Mouse (Mus musculus): Measurements from ENCODE around the gene Glis2. TPM values are rescaled to one million over a fixed set of nuclear protein-coding genes. Genes with fewer than 3 reads are reported as not detected.
A peak's percentile ranks its signal among the peaks of the same experiment; 100 is the strongest.
"Not testable (repeated sequence)": the region's sequence is repeated elsewhere in the genome, so short reads cannot be mapped to it uniquely, and the experiment has no call there.

Glis2 gene
- polyA plus RNA-seq, 1 experiment from 2014 or later, result 31.0 TPM

DNA sequence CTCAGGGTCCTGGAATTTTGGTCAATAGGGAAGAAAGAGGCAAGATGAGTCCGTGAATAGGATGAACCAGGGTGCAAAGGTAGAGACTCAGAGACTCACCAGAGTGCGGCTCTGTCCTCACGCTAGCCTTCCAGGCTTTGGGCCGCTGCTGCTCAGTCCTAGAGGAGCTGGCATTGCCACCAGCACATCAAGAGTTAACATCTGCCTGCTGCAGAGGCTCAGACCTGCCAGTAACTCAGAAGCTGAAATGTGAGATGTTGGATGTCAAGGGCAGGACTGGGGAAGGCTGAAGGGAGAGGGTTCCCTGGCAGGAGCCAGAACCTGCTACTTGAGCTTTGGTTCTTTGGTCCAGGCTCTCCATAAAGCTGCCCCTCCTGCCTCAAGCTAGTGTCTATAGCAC is 23.8 kb upstream of the Glis2 start:
- Histone ChIP-seq H3K27me3 (ENCODE audit: control insufficient read depth, insufficient read depth, low read length) (no peaks in the 10 kb centered on the region), H3K9me3 (ENCODE audit: control insufficient read depth, low read depth, low read length) (no peaks in the 10 kb centered on the region), H3K4me1 (ENCODE audit: control insufficient read depth, insufficient read depth, low read length) (no peaks in the 10 kb centered on the region), H3K4me3 (ENCODE audit: low read depth, low read length) (no peak overlapping the region), H3K9ac (replicated peaks; ENCODE audit: low read depth, low read length) (no peak overlapping the region), H3K36me3 (ENCODE audit: control insufficient read depth, insufficient read depth, low read length) (no peaks in the 10 kb centered on the region), H3K27ac (ENCODE audit: low read length) (no peak overlapping the region), H3K4me2 (replicated peaks; ENCODE audit: low read depth, low read length) (no peak overlapping the region)
- WGBS, result 60% methylated on average over 4 of the region's 4 CpGs
- no peak for ATAC-seq (ENCODE audit: insufficient number of reproducible peaks, insufficient read depth, low FRiP score, low read depth)

- H3K27ac ChIP-seq (ENCODE audit: low read length), result no peak overlapping the region
Measured at GRCm38 (mm10) chr16:4576038-4576437, 18.5 kb upstream of the Glis2 start.

GRCm38 (mm10) chr16:4576873-4577272 is 17.6 kb upstream of the Glis2 start:
- Histone ChIP-seq H3K4me2 (replicated peaks; ENCODE audit: low read depth, low read length) (no peak overlapping the region), H3K9me3 (ENCODE audit: control insufficient read depth, low read depth, low read length) (no peaks in the 10 kb centered on the region), H3K27me3 (ENCODE audit: control insufficient read depth, insufficient read depth, low read length) (no peaks in the 10 kb centered on the region), H3K4me1 (ENCODE audit: control insufficient read depth, insufficient read depth, low read length) (no peaks in the 10 kb centered on the region), H3K27ac (ENCODE audit: low read length) (no peak overlapping the region), H3K4me3 (ENCODE audit: low read depth, low read length) (no peak overlapping the region), H3K9ac (replicated peaks; ENCODE audit: low read depth, low read length) (no peak overlapping the region), H3K36me3 (ENCODE audit: control insufficient read depth, insufficient read depth, low read length) (no peaks in the 10 kb centered on the region)
- ATAC-seq (ENCODE audit: insufficient number of reproducible peaks, insufficient read depth, low FRiP score, low read depth), result no peak
- 56% methylated on average over 2 of the region's 2 CpGs for WGBS

More at GRCm38 (mm10) chr16:4576038-4576437, 18.5 kb upstream of the Glis2 start:
- Histone ChIP-seq H3K4me1 (ENCODE audit: control insufficient read depth, insufficient read depth, low read length) (no peaks in the 10 kb centered on the region), H3K4me3 (ENCODE audit: low read depth, low read length) (no peak overlapping the region), H3K4me2 (replicated peaks; ENCODE audit: low read depth, low read length) (no peak overlapping the region), H3K27me3 (ENCODE audit: control insufficient read depth, insufficient read depth, low read length) (no peaks in the 10 kb centered on the region), H3K36me3 (ENCODE audit: control insufficient read depth, insufficient read depth, low read length) (no peaks in the 10 kb centered on the region), H3K9me3 (ENCODE audit: control insufficient read depth, low read depth, low read length) (no peaks in the 10 kb centered on the region), H3K9ac (replicated peaks; ENCODE audit: low read depth, low read length) (no peak overlapping the region)
- WGBS, result 52% methylated on average over 2 of the region's 2 CpGs
- ATAC-seq (ENCODE audit: insufficient number of reproducible peaks, insufficient read depth, low FRiP score, low read depth), result no peak

GRCm38 (mm10) chr16:4578630-4579029 is 15.9 kb upstream of the Glis2 start:
- Histone ChIP-seq H3K27ac (ENCODE audit: low read length) (no peak overlapping the region), H3K4me2 (replicated peaks; ENCODE audit: low read depth, low read length) (no peak overlapping the region), H3K27me3 (ENCODE audit: control insufficient read depth, insufficient read depth, low read length) (no peaks in the 10 kb centered on the region), H3K4me1 (ENCODE audit: control insufficient read depth, insufficient read depth, low read length) (no peaks in the 10 kb centered on the region), H3K9ac (replicated peaks; ENCODE audit: low read depth, low read length) (no peak overlapping the region), H3K36me3 (ENCODE audit: control insufficient read depth, insufficient read depth, low read length) (no peaks in the 10 kb centered on the region), H3K9me3 (ENCODE audit: control insufficient read depth, low read depth, low read length) (no peaks in the 10 kb centered on the region), H3K4me3 (ENCODE audit: low read depth, low read length) (no peak overlapping the region)
- 62% methylated on average over 7 of the region's 7 CpGs for WGBS
- no peak for ATAC-seq (ENCODE audit: insufficient number of reproducible peaks, insufficient read depth, low FRiP score, low read depth)

GRCm38 (mm10) chr16:4581179-4581578 is 13.3 kb upstream of the Glis2 start:
- not testable (repeated sequence) for H3K4me1 ChIP-seq (ENCODE audit: control insufficient read depth, insufficient read depth, low read length); ATAC-seq (ENCODE audit: insufficient number of reproducible peaks, insufficient read depth, low FRiP score, low read depth); H3K9ac ChIP-seq (replicated peaks; ENCODE audit: low read depth, low read length); H3K4me3 ChIP-seq (ENCODE audit: low read depth, low read length); H3K27ac ChIP-seq (ENCODE audit: low read length); H3K9me3 ChIP-seq (ENCODE audit: control insufficient read depth, low read depth, low read length); H3K27me3 ChIP-seq (ENCODE audit: control insufficient read depth, insufficient read depth, low read length); H3K36me3 ChIP-seq (ENCODE audit: control insufficient read depth, insufficient read depth, low read length); H3K4me2 ChIP-seq (replicated peaks; ENCODE audit: low read depth, low read length)
- 92% methylated on average over 3 of the region's 4 CpGs for WGBS

DNA sequence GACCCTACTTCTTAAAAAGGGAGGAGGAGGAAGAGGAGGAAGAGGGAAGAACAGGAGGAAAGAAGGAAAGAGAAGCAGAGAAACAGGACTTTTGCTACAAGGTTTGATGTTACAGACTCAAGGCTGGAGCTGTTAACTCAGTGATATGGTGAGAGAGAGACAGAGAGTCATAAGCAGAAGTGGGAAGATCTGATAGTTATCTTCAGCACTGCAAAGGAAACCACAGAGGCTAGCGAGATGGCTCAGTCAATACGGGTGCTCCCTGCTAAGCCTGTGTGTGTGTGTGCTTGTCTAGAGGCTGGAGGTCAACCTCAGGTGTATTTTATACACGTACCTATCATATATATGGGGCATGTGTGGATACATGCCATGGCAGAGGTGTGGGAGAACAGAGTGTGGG is 10.7 kb upstream of the Glis2 start:
- no peaks in the 10 kb centered on the region for H3K36me3 ChIP-seq (ENCODE audit: control insufficient read depth, insufficient read depth, low read length)
- no peak overlapping the region for H3K4me3 ChIP-seq (ENCODE audit: low read depth, low read length)
- no peak overlapping the region for H3K9ac ChIP-seq (replicated peaks; ENCODE audit: low read depth, low read length)
- H3K27me3 ChIP-seq (ENCODE audit: control insufficient read depth, insufficient read depth, low read length), result no peaks in the 10 kb centered on the region
- ATAC-seq (ENCODE audit: insufficient number of reproducible peaks, insufficient read depth, low FRiP score, low read depth), result no peak
- no peak overlapping the region for H3K4me2 ChIP-seq (replicated peaks; ENCODE audit: low read depth, low read length)
- H3K27ac ChIP-seq (ENCODE audit: low read length), result no peak overlapping the region
- H3K9me3 ChIP-seq (ENCODE audit: control insufficient read depth, low read depth, low read length), result no peaks in the 10 kb centered on the region
- 84% methylated on average over 3 of the region's 3 CpGs for WGBS
- peaks cover 15% of the 10 kb centered on the region for H3K4me1 ChIP-seq (ENCODE audit: control insufficient read depth, insufficient read depth, low read length)

DNA sequence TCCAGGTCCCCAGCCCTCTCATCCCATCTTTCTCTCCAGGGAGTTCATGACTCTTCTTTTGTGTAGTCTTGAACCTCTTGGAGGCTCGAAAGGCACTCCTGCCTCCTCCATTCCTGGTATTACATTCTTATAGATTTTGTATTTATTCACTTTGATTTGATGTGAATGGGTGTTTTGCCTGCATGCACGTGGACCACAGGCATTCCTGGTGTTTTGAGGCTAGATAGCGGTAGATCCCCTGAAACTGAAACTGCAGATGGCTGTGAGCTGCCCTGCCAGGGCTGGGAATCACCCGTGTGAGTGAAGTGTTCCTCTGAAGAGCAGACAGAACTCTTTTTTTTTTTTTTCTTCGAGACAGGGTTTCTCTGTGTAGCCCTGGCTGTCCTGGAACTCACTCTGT is 10.1 kb upstream of the Glis2 start:
- no peak for ATAC-seq (ENCODE audit: insufficient number of reproducible peaks, insufficient read depth, low FRiP score, low read depth)

DNA sequence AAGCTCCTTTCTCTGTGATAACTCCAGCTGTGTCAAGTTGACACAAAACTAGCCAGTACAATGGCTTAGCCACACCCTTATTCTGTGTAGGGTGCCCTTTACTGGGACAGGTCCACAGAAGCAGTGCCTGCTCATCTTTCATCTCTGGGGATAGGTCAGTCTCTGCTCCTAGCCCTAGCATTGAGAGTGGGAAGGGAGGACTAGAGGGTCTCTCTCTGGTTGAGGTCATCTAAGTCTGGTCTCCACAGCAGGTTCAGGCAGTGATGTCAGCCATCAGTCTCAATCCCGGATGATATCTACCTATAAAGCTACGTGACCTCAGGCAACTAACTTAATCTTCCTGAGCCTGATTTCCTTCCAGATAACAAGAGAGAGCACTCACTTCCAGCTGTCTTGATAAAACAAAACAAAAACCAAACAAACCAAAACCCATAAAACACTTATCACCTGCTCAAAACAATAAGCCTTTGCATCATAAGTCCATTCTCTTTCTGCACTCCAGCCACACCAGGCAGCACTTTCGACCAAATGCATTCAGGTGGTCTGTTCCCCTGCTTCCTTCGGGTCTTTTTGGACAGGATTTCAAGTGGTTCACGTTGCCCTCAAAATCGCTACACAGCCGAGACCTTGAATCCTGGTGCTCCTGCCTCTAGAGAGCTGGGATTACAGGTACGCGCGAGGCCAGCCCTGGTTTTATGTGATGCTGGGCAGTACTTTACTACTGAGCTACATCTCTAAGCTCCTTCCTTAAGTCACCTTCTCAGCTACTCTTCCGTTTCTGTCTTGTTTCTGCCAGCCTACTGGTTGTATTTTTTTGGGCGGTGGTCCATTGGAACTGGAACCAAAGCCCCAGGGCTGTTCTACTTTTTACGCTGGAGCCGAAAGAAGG is 8.6 kb upstream of the Glis2 start:
- Histone ChIP-seq H3K27me3 (ENCODE audit: control insufficient read depth, insufficient read depth, low read length) (no peaks in the 10 kb centered on the region), H3K4me1 (ENCODE audit: control insufficient read depth, insufficient read depth, low read length) (peaks cover 15% of the 10 kb centered on the region), H3K9me3 (ENCODE audit: control insufficient read depth, low read depth, low read length) (no peaks in the 10 kb centered on the region), H3K4me3 (ENCODE audit: low read depth, low read length) (peak overlapping the region; percentile 33), H3K4me2 (replicated peaks; ENCODE audit: low read depth, low read length) (peak overlapping the region; percentile 64), H3K36me3 (ENCODE audit: control insufficient read depth, insufficient read depth, low read length) (peaks cover 4% of the 10 kb centered on the region; the same call in 1 of the 2 replicates), H3K27ac (ENCODE audit: low read length) (peak overlapping the region; percentile 90), H3K9ac (replicated peaks; ENCODE audit: low read depth, low read length) (0 out of 2 replicates have a peak overlapping the region, but pooled peaks have one; percentile 21)
- peak; percentile 16; the same call in 1 of the 2 replicates for ATAC-seq (ENCODE audit: insufficient number of reproducible peaks, insufficient read depth, low FRiP score, low read depth)
- WGBS, result 8% methylated on average over 14 of the region's 14 CpGs

More for the DNA sequence above, 10.1 kb upstream of the Glis2 start:
- H3K4me2 ChIP-seq (replicated peaks; ENCODE audit: low read depth, low read length), result no peak overlapping the region
- peaks cover 15% of the 10 kb centered on the region for H3K4me1 ChIP-seq (ENCODE audit: control insufficient read depth, insufficient read depth, low read length)
- H3K27me3 ChIP-seq (ENCODE audit: control insufficient read depth, insufficient read depth, low read length), result no peaks in the 10 kb centered on the region
- H3K36me3 ChIP-seq (ENCODE audit: control insufficient read depth, insufficient read depth, low read length), result no peaks in the 10 kb centered on the region
- H3K4me3 ChIP-seq (ENCODE audit: low read depth, low read length), result no peak overlapping the region
- no peak overlapping the region for H3K27ac ChIP-seq (ENCODE audit: low read length)
- 80% methylated on average over 5 of the region's 5 CpGs for WGBS
- no peaks in the 10 kb centered on the region for H3K9me3 ChIP-seq (ENCODE audit: control insufficient read depth, low read depth, low read length)
- H3K9ac ChIP-seq (replicated peaks; ENCODE audit: low read depth, low read length), result no peak overlapping the region

Data from stomach, embryonic 14.5 days (tissue).